Mouse (Mus musculus) neural tube, embryonic 14.5 days (tissue): ENCODE measurements at regions not wholly inside any gene's neighbourhood (a gene's known extent, or its start where the extent isn't known, plus 50 kb on each side); places are given as distances from the start of the nearest gene placed in this dataset.

ENCODE experiments used
- ATAC-seq: fragments of 200-750 bp; cut with Nextera tagmentation; 2 replicates; pipeline ENCODE4 v1.8.0; 2017; ENCODE audit warnings: low read depth, mild to moderate bottlenecking, moderate TSS enrichment, moderate library complexity
- H3K27ac ChIP-seq: fragments of 300-500 bp; sonication (generic); 2 replicates; pipeline ENCODE4 v1.5.1; 2014; ENCODE audit warnings: low read depth, mild to moderate bottlenecking, control low read depth, low read length, moderate library complexity, mixed read lengths
- H3K27me3 ChIP-seq: fragments of 300-500 bp; sonication (generic); 2 replicates; pipeline ENCODE4 v1.6.1; 2014; ENCODE audit warnings: low read length; ENCODE audit not compliant: control insufficient read depth, insufficient read depth
- H3K36me3 ChIP-seq: fragments of 300-500 bp; sonication (generic); 2 replicates; pipeline ENCODE4 v1.6.1; 2014; ENCODE audit warnings: low read length, mixed read lengths; ENCODE audit not compliant: control insufficient read depth, insufficient read depth
- H3K4me1 ChIP-seq: fragments of 300-500 bp; sonication (generic); 2 replicates; pipeline ENCODE4 v1.6.1; 2014; ENCODE audit warnings: low read length; ENCODE audit not compliant: control insufficient read depth, insufficient read depth
- H3K4me2 ChIP-seq: fragments of 300-500 bp; sonication (generic); 2 replicates; pipeline ENCODE4 v1.6.1; 2014; ENCODE audit warnings: mild to moderate bottlenecking, low read depth, low read length, control low read depth
- H3K4me3 ChIP-seq: fragments of 300-500 bp; sonication (generic); 2 replicates; pipeline ENCODE4 v1.5.1; 2014; ENCODE audit warnings: low read depth, low read length, control low read depth, mixed read lengths
- H3K9ac ChIP-seq: fragments of 300-500 bp; sonication (generic); replicated peaks from 2 replicates; pipeline ENCODE4 v1.6.1; 2014; ENCODE audit warnings: low read depth, mild to moderate bottlenecking, control low read depth, low read length, mixed read lengths
- H3K9me3 ChIP-seq: fragments of 300-500 bp; sonication (generic); 2 replicates; pipeline ENCODE4 v1.6.1; 2016; ENCODE audit warnings: low read length; ENCODE audit not compliant: control insufficient read depth
- WGBS: fragments of 180-500 bp; shearing (Covaris S2); extraction: QIAGEN DNeasy Blood & Tissue Kit; methylation state at CpG from one replicate; pipeline ENCODE4 v1.1.7; 2014; 5-methylcytosine and 5-hydroxymethylcytosine counted together

DNA sequence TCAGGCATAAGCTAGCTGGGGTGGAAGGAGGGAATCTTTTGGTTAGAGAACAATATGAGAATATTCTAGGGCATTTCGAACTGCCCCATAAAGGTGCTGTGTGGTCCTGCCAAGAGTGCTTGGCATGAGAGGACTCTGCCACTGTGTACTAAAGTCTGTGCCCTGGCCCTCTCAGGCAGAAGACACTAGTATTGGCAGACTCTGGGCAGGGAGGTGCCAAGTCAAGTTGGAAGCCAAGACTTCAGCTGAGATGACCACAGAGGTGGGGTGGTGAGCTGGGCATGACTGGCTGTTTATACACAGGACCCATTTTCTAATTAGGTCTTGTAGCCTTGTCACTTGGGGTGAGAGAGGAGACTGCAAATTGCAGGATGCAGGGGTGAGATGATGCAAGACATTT lies 104.4 kb upstream of the Glra1 start:
- no peak overlapping the region for H3K27ac ChIP-seq
- no peak for ATAC-seq
- no peak overlapping the region for H3K4me3 ChIP-seq
- no peaks in the 10 kb centered on the region for H3K27me3 ChIP-seq
- 91% methylated on average over 1 of the region's 1 CpGs for WGBS
- H3K36me3 ChIP-seq: no peaks in the 10 kb centered on the region
- H3K4me2 ChIP-seq: no peak overlapping the region
- no peak overlapping the region for H3K9ac ChIP-seq
- H3K9me3 ChIP-seq: no peaks in the 10 kb centered on the region
- no peaks in the 10 kb centered on the region for H3K4me1 ChIP-seq

DNA sequence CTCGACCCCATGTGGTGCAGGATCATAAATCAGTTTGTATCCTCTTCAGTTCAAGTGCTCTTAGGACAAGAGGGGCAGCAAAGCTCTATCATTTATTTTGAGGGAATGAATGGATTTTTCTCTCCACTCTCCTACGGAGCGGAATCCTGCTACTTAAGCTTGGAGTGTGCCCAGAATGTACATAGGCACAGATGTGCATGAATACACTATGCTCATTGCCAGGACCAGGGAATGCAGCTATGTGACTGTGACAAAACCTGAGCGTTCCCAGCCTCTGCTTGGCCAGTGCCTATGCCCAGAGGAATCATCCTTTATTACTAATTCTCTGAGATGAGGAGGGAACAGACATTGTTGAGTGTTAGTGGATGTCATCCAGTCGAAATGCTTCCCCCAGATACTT lies 99.5 kb upstream of the Glra1 start:
- 56% methylated on average over 5 of the region's 5 CpGs for WGBS
- H3K27me3 ChIP-seq: no peaks in the 10 kb centered on the region
- no peaks in the 10 kb centered on the region for H3K4me1 ChIP-seq
- no peak overlapping the region for H3K9ac ChIP-seq
- no peak for ATAC-seq
- no peak overlapping the region for H3K4me3 ChIP-seq
- no peak overlapping the region for H3K27ac ChIP-seq
- H3K4me2 ChIP-seq: no peak overlapping the region
- H3K9me3 ChIP-seq: no peaks in the 10 kb centered on the region
- H3K36me3 ChIP-seq: no peaks in the 10 kb centered on the region

DNA sequence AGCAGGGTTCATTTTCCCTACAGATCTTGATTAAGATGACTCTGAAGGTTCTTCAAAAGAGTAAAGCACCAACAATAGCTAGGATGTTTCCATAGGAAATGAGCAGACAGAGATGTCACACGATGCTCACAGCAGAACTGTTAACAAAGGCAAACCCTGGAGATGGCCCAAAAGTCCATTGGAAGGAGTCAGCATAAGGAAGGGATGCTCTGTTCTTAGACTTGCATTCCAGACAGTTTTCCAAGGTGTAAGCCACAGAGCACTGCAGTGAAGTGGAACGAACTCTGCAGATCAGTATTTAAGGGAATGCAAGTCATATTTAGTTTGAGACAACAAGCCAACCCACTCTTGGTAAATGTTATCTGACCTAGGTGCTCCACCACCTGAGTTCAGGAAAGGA lies 93.9 kb upstream of the Glra1 start:
- H3K36me3 ChIP-seq: no peaks in the 10 kb centered on the region
- H3K4me3 ChIP-seq: no peak overlapping the region
- H3K27ac ChIP-seq: no peak overlapping the region
- H3K4me1 ChIP-seq: no peaks in the 10 kb centered on the region
- H3K4me2 ChIP-seq: no peak overlapping the region
- no peak overlapping the region for H3K9ac ChIP-seq
- ATAC-seq: no peak
- H3K27me3 ChIP-seq: no peaks in the 10 kb centered on the region
- no peaks in the 10 kb centered on the region for H3K9me3 ChIP-seq
- WGBS: 89% methylated on average over 2 of the region's 2 CpGs

DNA sequence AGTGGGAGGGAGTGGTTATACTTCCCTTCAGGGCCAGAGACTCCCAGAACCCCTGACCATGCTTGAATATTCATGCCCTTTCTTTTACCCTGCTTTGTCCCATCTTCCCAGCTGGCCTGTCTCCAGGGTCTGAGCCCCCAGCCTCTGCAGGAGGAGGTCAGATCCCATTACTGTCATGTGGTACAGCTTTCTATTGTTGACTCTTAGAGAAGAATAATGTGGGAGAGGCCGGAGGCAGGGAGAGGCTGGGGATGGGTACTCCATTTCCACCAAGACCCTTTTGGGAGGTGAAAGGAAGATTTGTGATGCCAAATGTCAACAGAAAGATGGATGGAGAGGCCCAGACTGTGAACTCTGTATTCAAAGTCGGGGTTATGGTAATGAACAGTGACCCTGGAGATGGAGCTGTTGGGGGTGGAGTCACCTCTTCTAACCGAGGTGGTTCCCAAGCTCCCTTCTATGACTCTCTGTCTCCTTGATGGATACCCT lies 77.1 kb upstream of the Glra1 start:
- Histone ChIP-seq H3K9me3 (no peaks in the 10 kb centered on the region), H3K9ac (no peak overlapping the region), H3K4me2 (no peak overlapping the region), H3K27me3 (no peaks in the 10 kb centered on the region), H3K4me3 (no peak overlapping the region), H3K4me1 (no peaks in the 10 kb centered on the region), H3K27ac (no peak overlapping the region), H3K36me3 (no peaks in the 10 kb centered on the region)
- 6% methylated on average over 3 of the region's 3 CpGs for WGBS
- ATAC-seq: peak; percentile 83

DNA sequence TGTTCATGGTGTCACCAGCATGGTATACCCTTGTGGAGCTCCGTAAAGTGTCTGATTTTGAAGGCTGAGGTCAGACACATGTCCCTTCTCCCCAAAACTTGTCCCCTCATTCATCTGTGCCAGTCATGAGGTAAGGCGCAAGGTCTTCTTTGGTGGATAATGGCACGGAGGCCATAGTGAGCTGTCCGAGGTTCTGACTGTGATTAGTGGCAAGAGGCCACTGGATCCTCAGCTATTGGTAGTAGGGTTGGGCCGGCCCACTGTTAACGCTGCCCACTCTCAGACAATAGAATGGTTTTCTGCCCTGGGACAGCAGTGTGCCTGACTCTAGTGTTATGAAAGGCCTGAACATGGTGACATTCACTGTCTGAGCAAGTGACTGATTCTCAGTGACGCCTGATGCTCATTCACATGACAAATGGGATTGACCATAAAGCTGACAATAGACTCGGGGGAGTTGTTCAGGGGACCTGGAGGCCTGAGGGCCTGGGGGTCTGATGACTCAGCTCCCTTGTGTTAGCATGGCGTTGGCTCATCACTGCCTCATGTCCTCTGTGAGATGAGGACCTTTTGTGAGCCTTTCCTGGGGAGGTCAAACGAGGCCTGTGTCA lies 74.5 kb upstream of the Glra1 start:
- Histone ChIP-seq H3K4me2 (no peak overlapping the region), H3K4me1 (no peaks in the 10 kb centered on the region), H3K9ac (no peak overlapping the region), H3K4me3 (no peak overlapping the region), H3K27me3 (no peaks in the 10 kb centered on the region), H3K9me3 (no peaks in the 10 kb centered on the region), H3K36me3 (no peaks in the 10 kb centered on the region), H3K27ac (no peak overlapping the region)
- 17% methylated on average over 10 of the region's 10 CpGs for WGBS
- ATAC-seq: no peak

DNA sequence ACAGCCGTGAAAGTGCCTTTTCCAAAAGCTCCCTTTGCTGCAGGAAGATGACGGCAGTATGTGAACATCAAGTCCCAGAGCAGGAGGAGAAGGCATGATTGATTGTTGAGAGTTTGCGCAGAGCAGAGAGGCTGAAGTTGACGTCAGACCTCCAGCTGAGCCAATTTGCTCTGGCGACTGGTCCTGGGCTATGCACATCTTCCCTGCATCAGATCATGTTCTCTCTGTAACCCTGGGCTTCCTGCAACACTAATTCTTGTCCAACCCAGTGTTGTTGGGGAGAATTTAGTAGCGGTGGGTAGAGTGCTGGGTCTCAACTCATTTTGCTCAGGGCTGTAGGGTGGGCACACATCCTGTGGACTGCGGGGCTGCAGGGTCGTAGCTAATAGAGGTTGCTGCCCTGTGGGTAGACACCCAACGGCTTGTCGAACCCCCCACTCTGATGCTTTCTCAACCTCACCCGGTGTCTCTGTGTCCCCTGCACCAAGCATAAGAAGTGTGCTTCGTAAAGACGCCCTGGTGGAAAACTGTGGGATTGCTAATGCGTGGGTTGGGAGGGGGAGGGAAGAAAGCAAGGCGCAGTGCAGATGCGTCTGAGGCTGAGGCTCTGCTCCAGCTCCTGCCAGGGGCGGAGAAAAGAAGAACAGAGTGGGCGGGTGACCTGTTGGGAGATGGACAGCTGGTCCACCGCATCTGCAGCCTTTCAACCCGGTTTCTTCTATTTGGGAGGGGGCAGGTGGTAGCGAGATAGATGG lies 73.4 kb upstream of the Glra1 start:
- ATAC-seq: peak; percentile 62; the same call in 1 of the 2 replicates
- no peaks in the 10 kb centered on the region for H3K9me3 ChIP-seq
- H3K36me3 ChIP-seq: no peaks in the 10 kb centered on the region
- H3K4me3 ChIP-seq: 0 out of 2 replicates have a peak overlapping the region, but pooled peaks have one; percentile 7
- no peaks in the 10 kb centered on the region for H3K27me3 ChIP-seq
- 0 out of 2 replicates have a peak overlapping the region, but pooled peaks have one; percentile 16 for H3K9ac ChIP-seq
- 0 out of 2 replicates have a peak overlapping the region, but pooled peaks have one; percentile 16 for H3K27ac ChIP-seq
- peak overlapping the region; percentile 34 for H3K4me2 ChIP-seq
- WGBS: 29% methylated on average over 21 of the region's 21 CpGs
- no peaks in the 10 kb centered on the region for H3K4me1 ChIP-seq

DNA sequence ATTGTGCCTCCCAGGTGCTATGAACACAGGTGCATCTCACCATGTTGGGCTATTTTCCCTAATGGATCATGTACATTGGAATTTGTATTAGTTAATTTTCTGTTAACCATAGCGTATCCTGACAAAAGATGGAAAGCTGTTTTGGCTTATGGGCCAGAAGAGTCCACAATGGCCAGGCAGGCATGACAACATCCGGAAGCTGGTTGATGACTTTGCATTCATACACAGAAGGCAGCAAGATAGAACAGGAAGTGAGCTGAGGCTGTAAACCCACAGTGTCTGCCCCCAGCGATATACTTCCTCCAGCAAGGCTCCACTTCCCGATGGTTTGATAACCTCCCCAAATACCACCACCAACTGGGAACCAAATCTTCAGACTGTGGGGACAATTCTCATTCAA lies 55.1 kb upstream of the Glra1 start:
- Histone ChIP-seq H3K4me1 (no peaks in the 10 kb centered on the region), H3K27ac (no peak overlapping the region), H3K9ac (no peak overlapping the region), H3K4me2 (no peak overlapping the region), H3K9me3 (no peaks in the 10 kb centered on the region), H3K27me3 (no peaks in the 10 kb centered on the region), H3K36me3 (no peaks in the 10 kb centered on the region), H3K4me3 (no peak overlapping the region)
- no peak for ATAC-seq
- WGBS: 93% methylated on average over 4 of the region's 4 CpGs

DNA sequence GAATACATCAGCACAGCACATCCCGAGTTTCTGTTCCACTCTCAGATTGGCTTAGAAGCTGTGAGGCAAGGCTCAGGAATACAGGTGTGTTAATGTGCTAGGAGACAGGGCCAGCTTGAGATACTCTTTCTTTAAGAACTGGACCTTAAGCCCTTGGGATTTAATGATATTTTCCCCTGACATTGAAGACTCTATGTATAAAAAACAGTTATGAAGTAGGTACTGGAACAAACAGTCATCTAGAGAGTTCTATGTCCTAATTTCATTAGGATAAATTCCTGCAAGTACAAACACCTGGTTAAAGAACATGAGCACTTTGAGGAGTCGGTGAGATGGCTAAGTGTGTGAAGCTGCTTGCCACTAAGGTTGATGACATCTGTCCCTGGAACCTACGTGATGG lies 54.3 kb upstream of the Glra1 start:
- H3K4me2 ChIP-seq: no peak overlapping the region
- H3K9ac ChIP-seq: no peak overlapping the region
- no peaks in the 10 kb centered on the region for H3K4me1 ChIP-seq
- no peaks in the 10 kb centered on the region for H3K36me3 ChIP-seq
- H3K27ac ChIP-seq: no peak overlapping the region
- no peaks in the 10 kb centered on the region for H3K9me3 ChIP-seq
- WGBS: 86% methylated on average over 3 of the region's 3 CpGs
- H3K4me3 ChIP-seq: no peak overlapping the region
- H3K27me3 ChIP-seq: no peaks in the 10 kb centered on the region
- ATAC-seq: no peak
